Mouse (Mus musculus): ENCODE results near the gene Coq6.
A peak's percentile ranks its signal among the peaks of the same experiment; 100 is the strongest.

Coq6 gene

GRCm38 (mm10) chr12:84396947-84397679 is 35.7 kb downstream of the Coq6 start:
- DNase-seq (ENCODE audit: low read depth): no peak

- no peak for DNase-seq (ENCODE audit: low read depth)
These were observed 36.2 kb downstream of the Coq6 start for GRCm38 (mm10) chr12:84397685-84398084.

GRCm38 (mm10) chr12:84398629-84399028 is 37.2 kb downstream of the Coq6 start:
- no peak for DNase-seq (ENCODE audit: low read depth)

GRCm38 (mm10) chr12:84399135-84399534 is 37.7 kb downstream of the Coq6 start:
- no peak for DNase-seq (ENCODE audit: low read depth)

GRCm38 (mm10) chr12:84399663-84400062 is 38.2 kb downstream of the Coq6 start:
- DNase-seq (ENCODE audit: low read depth): no peak

GRCm38 (mm10) chr12:84400068-84400467 is 38.6 kb downstream of the Coq6 start:
- DNase-seq (ENCODE audit: low read depth): no peak

GRCm38 (mm10) chr12:84400653-84401052 is 39.2 kb downstream of the Coq6 start:
- no peak for DNase-seq (ENCODE audit: low read depth)

GRCm38 (mm10) chr12:84402923-84403322 is 41.5 kb downstream of the Coq6 start:
- no peak for DNase-seq (ENCODE audit: low read depth)

- DNase-seq (ENCODE audit: low read depth): no peak
These were observed 43.1 kb downstream of the Coq6 start for GRCm38 (mm10) chr12:84404541-84404940.

GRCm38 (mm10) chr12:84407259-84407658 is 45.8 kb downstream of the Coq6 start:
- DNase-seq (ENCODE audit: low read depth): no peak

GRCm38 (mm10) chr12:84407874-84408818 is 46.7 kb downstream of the Coq6 start:
- peak; percentile 60 for DNase-seq (ENCODE audit: low read depth)

- DNase-seq (ENCODE audit: low read depth): peak; percentile 68
These were observed 47.5 kb downstream of the Coq6 start, which contains the start of the genes Entpd5 and Bbof1 for GRCm38 (mm10) chr12:84408819-84409507. Gene Entpd5 (minus strand): TSS chr12:84409029. Gene Bbof1 (plus strand): TSS chr12:84409071.

- DNase-seq (ENCODE audit: low read depth): peak; percentile 61
These were observed 55.6 kb downstream of the Coq6 start, which contains the start of gene Rnf113a2 for GRCm38 (mm10) chr12:84416834-84417604. Gene Rnf113a2 (plus strand): TSS chr12:84417196.

GRCm38 (mm10) chr12:84417605-84417922 is 56.1 kb downstream of the Coq6 start:
- DNase-seq (ENCODE audit: low read depth): no peak
